Mouse (Mus musculus): ENCODE measurements at regions not wholly inside any gene's neighbourhood (a gene's known extent, or its start where the extent isn't known, plus 50 kb on each side); places are given as distances from the start of the nearest gene placed in this dataset.

DNA sequence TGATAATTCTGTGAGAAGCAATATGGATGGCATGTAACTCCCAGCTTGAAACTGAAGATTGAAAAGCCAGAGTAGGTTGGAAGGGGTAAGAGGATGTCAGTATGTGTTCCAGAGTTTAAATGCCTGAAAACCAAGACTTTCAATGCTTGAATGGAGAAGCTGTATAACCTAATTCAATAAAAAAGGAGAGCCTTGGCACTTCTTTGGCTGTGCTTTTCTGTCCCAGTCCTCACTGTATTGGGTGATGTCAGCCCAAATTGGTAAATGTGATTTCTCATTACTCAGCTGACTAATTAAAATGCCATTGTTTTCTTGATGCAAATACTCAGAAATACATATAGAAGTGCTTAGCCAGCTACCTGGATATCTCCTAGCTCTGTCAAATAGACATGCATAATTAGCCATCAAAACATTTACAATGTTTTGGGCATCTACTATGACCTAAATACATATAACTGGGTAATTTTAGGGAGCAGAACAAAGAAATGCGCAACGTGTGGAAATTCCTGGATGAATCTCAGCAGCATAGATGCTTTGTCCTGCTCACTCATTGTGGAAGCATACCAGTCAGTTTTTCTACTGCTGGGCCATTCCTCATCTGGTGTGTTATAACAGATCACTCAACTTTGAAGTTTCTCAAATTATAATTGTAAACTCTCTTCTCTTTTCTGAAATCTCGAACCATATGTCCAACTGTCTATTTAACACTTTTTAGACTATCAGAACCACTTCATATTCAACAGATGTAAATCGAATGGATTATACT, 347.5 kb upstream of the Ube2e3 start:
- Histone ChIP-seq H3K27me3 (ENCODE audit: control insufficient read depth, insufficient read depth, low read length) (no peaks in the 10 kb centered on the region), H3K27ac (ENCODE audit: insufficient read depth, low read depth, low read length) (no peak overlapping the region), H3K4me3 (ENCODE audit: low read depth, low read length) (no peak overlapping the region), H3K36me3 (ENCODE audit: control insufficient read depth, insufficient read depth, low read length) (no peaks in the 10 kb centered on the region), H3K4me1 (ENCODE audit: control insufficient read depth, insufficient read depth, insufficient read length, low read length) (no peaks in the 10 kb centered on the region)
- TF ChIP-seq POLR2A (IDR thresholded peaks at IDR 0.05; ENCODE audit: low read depth, low read length) (no peak), CTCF (IDR thresholded peaks at IDR 0.05; ENCODE audit: extremely low read depth, insufficient read length, insufficient replicate concordance, low read depth, low read length) (no peak)
- WGBS: 85% methylated on average over 4 of the region's 4 CpGs

DNA sequence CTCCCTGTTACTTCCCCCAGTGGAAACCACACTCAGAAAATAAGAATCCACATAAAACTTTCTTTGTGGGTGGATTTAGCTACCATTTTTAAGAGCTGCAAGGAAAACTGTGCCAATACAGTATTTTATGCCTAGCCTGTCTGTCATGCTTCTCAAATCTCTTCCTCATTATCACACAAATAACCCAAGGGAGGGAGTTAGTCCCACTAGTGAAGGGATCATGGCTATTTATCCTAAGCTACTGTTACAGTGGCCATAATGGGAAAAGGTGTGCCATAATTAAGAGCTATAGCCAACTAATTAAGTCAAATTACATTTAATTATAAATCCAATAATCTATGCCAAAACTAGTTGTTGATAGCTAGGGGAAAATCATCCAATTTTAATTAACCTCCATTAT, 374.8 kb upstream of the Ube2e3 start:
- H3K36me3 ChIP-seq (ENCODE audit: control insufficient read depth, insufficient read depth, low read length): no peaks in the 10 kb centered on the region
- H3K27me3 ChIP-seq (ENCODE audit: control insufficient read depth, insufficient read depth, low read length): no peaks in the 10 kb centered on the region
- TF ChIP-seq POLR2A (IDR thresholded peaks at IDR 0.05; ENCODE audit: low read depth, low read length) (no peak), CTCF (IDR thresholded peaks at IDR 0.05; ENCODE audit: extremely low read depth, insufficient read length, insufficient replicate concordance, low read depth, low read length) (no peak)
- no peak overlapping the region for H3K4me3 ChIP-seq (ENCODE audit: low read depth, low read length)
- no peak overlapping the region for H3K27ac ChIP-seq (ENCODE audit: insufficient read depth, low read depth, low read length)
- H3K4me1 ChIP-seq (ENCODE audit: control insufficient read depth, insufficient read depth, insufficient read length, low read length): no peaks in the 10 kb centered on the region

DNA sequence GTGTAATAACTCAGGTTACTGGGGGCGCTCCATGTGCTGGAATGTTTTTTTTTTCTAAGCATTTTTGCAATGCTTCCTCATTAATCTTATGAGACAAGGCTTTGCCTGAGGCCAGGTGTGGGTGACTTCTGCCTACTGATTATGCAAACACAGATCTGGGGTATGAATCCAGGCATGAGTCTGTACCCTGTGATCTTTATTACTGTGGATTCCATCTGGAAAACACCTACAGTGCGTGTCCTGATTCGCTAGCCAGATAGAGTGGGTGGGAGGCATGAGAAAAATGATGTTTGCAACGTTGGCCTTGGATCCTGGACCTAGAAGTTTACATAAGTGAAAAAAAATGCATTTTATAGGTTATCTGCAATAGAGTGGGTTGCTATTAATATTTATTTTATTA, 387.9 kb upstream of the Ube2e3 start:
- Histone ChIP-seq H3K4me1 (ENCODE audit: control insufficient read depth, insufficient read depth, insufficient read length, low read length) (no peaks in the 10 kb centered on the region), H3K36me3 (ENCODE audit: control insufficient read depth, insufficient read depth, low read length) (no peaks in the 10 kb centered on the region), H3K27me3 (ENCODE audit: control insufficient read depth, insufficient read depth, low read length) (no peaks in the 10 kb centered on the region), H3K27ac (ENCODE audit: insufficient read depth, low read depth, low read length) (no peak overlapping the region), H3K4me3 (ENCODE audit: low read depth, low read length) (no peak overlapping the region)
- 57% methylated on average over 4 of the region's 4 CpGs for WGBS
- TF ChIP-seq POLR2A (IDR thresholded peaks at IDR 0.05; ENCODE audit: low read depth, low read length): no peak
- TF ChIP-seq CTCF (IDR thresholded peaks at IDR 0.05; ENCODE audit: extremely low read depth, insufficient read length, insufficient replicate concordance, low read depth, low read length): no peak

DNA sequence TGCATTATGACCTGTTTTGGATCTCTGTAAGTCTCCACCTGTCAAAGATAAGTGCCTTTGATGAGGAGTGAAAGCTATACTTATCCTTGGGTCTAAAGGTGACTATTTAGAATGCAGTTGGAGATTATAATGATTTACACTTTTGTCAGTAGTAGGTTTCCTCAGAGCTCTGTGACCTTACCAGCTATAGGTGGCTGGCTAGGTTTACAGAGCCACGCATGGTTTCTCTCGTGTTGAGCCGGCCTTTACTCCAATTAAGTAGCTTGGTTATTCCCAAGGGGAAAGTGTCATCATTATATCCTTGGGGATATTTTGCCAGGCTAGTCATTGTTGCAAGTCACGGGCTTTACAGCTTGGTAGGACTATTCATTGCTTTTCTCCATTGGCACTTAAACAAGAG, 408.5 kb upstream of the Ube2e3 start:
- no peaks in the 10 kb centered on the region for H3K36me3 ChIP-seq (ENCODE audit: control insufficient read depth, insufficient read depth, low read length)
- no peaks in the 10 kb centered on the region for H3K4me1 ChIP-seq (ENCODE audit: control insufficient read depth, insufficient read depth, insufficient read length, low read length)
- no peak overlapping the region for H3K4me3 ChIP-seq (ENCODE audit: low read depth, low read length)
- WGBS: 87% methylated on average over 4 of the region's 4 CpGs
- no peaks in the 10 kb centered on the region for H3K27me3 ChIP-seq (ENCODE audit: control insufficient read depth, insufficient read depth, low read length)
- no peak for TF ChIP-seq POLR2A (IDR thresholded peaks at IDR 0.05; ENCODE audit: low read depth, low read length)
- no peak for TF ChIP-seq CTCF (IDR thresholded peaks at IDR 0.05; ENCODE audit: extremely low read depth, insufficient read length, insufficient replicate concordance, low read depth, low read length)
- H3K27ac ChIP-seq (ENCODE audit: insufficient read depth, low read depth, low read length): no peak overlapping the region

DNA sequence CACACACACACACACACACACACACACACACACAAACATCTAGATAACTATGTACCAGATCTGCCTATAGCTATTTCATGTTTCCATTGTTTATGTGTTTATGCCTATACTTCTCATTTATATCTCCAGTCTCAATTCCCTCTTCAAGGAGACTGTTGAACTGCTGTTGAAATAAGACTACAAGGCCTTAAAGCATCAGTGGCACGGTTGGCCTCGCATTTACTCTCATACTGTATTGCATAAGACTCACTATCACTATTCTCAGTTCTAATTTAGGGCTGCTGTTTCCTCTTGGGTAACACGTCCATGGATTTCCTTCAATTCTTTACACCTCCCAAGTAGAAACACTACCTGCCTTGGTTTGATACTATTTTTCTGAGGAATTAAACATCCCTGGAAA, 414.5 kb upstream of the Ube2e3 start:
- no peaks in the 10 kb centered on the region for H3K27me3 ChIP-seq (ENCODE audit: control insufficient read depth, insufficient read depth, low read length)
- no peak overlapping the region for H3K4me3 ChIP-seq (ENCODE audit: low read depth, low read length)
- no peak overlapping the region for H3K27ac ChIP-seq (ENCODE audit: insufficient read depth, low read depth, low read length)
- 75% methylated on average over 3 of the region's 3 CpGs for WGBS
- no peaks in the 10 kb centered on the region for H3K36me3 ChIP-seq (ENCODE audit: control insufficient read depth, insufficient read depth, low read length)
- no peaks in the 10 kb centered on the region for H3K4me1 ChIP-seq (ENCODE audit: control insufficient read depth, insufficient read depth, insufficient read length, low read length)
- TF ChIP-seq CTCF (IDR thresholded peaks at IDR 0.05; ENCODE audit: extremely low read depth, insufficient read length, insufficient replicate concordance, low read depth, low read length) (no peak), POLR2A (IDR thresholded peaks at IDR 0.05; ENCODE audit: low read depth, low read length) (no peak)

DNA sequence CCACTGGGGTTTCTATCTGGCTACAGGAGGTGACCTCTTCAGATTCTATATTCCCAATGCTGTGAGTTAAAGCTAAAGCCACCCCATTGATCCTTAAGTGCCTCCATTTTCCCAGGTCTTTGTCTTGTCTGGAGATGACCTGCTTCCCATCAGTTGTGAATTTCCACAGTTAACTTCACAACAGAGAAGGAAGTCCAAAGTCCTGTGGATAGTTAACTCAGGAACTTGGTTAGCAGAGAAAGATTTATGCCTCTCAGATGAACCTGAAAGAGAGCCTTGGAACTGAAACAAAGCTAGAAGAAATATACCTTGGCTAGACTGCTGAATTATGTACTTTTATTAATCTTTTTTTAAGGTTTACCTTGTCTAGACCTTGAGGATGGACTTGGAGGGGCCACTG, 431.1 kb upstream of the Ube2e3 start:
- no peaks in the 10 kb centered on the region for H3K27me3 ChIP-seq (ENCODE audit: control insufficient read depth, insufficient read depth, low read length)
- no peaks in the 10 kb centered on the region for H3K4me1 ChIP-seq (ENCODE audit: control insufficient read depth, insufficient read depth, insufficient read length, low read length)
- no peak overlapping the region for H3K27ac ChIP-seq (ENCODE audit: insufficient read depth, low read depth, low read length)
- TF ChIP-seq POLR2A (IDR thresholded peaks at IDR 0.05; ENCODE audit: low read depth, low read length): no peak
- TF ChIP-seq CTCF (IDR thresholded peaks at IDR 0.05; ENCODE audit: extremely low read depth, insufficient read length, insufficient replicate concordance, low read depth, low read length): no peak
- H3K36me3 ChIP-seq (ENCODE audit: control insufficient read depth, insufficient read depth, low read length): no peaks in the 10 kb centered on the region
- H3K4me3 ChIP-seq (ENCODE audit: low read depth, low read length): no peak overlapping the region

DNA sequence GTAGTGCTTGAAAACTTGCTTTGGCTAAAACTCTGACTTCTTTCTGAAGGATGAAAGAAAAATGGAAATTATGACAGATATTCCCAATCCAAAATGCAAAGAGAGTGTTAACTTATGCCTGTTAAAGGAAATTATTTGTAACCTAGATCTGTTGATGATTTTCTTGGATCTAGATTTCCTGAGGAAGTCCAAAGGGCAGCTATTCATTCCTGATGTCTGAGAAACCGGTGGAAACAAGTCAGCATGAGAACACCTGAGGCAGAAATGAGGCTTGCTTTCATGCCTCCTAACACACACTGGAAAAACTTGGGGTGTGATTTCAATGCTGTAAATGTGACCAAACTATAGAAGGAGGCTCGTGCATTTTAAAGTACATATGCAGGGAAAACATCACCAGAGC, 432.9 kb upstream of the Ube2e3 start:
- H3K4me3 ChIP-seq (ENCODE audit: low read depth, low read length): no peak overlapping the region
- H3K36me3 ChIP-seq (ENCODE audit: control insufficient read depth, insufficient read depth, low read length): no peaks in the 10 kb centered on the region
- 56% methylated on average over 2 of the region's 2 CpGs for WGBS
- no peak overlapping the region for H3K27ac ChIP-seq (ENCODE audit: insufficient read depth, low read depth, low read length)
- TF ChIP-seq POLR2A (IDR thresholded peaks at IDR 0.05; ENCODE audit: low read depth, low read length) (no peak), CTCF (IDR thresholded peaks at IDR 0.05; ENCODE audit: extremely low read depth, insufficient read length, insufficient replicate concordance, low read depth, low read length) (no peak)
- H3K27me3 ChIP-seq (ENCODE audit: control insufficient read depth, insufficient read depth, low read length): no peaks in the 10 kb centered on the region
- no peaks in the 10 kb centered on the region for H3K4me1 ChIP-seq (ENCODE audit: control insufficient read depth, insufficient read depth, insufficient read length, low read length)

Measured in small intestine, adult 2 months (tissue).